Mouse (Mus musculus): ENCODE measurements around the gene Hsbp1.
"Not testable (repeated sequence)": the region's sequence is repeated elsewhere in the genome, so short reads cannot be mapped to it uniquely, and the experiment has no call there.

Gene Hsbp1

GRCm38 (mm10) chr8:119344190-119344856 lies at the start of gene Hsbp1:
Hsbp1 (plus strand) TSS chr8:119344488.
- DNase-seq (ENCODE audit: extremely low spot score, low read depth, low spot score) = peak; percentile 95

- DNase-seq (ENCODE audit: extremely low spot score, low read depth, low spot score) = no peak
These were observed 48.8 kb upstream of the Hsbp1 start for GRCm38 (mm10) chr8:119295477-119295876.

- DNase-seq (ENCODE audit: extremely low spot score, low read depth, low spot score) = not testable (repeated sequence)
These were observed 46.5 kb upstream of the Hsbp1 start for GRCm38 (mm10) chr8:119297752-119298151.

DNA sequence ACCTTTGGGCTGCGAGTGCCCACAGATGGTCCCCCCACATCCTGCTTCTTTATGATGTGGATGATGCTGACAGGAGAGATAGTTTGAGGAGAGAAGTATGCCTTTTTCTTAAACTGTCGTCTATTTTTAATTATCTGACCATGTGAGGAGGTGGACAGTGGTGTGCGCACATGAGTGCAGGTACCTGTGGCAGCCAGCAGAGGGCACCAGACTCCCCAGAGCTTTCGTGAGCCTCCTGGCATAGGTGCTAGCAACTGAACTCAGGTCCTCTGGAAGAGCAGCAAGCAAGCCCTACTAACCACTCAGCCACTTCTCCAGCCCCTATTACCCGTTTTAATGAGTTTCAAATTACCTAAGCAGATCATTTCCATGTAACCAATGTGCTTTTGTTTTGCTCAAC lies 44.0 kb upstream of the Hsbp1 start:
- no peak for DNase-seq (ENCODE audit: extremely low spot score, low read depth, low spot score)

- DNase-seq (ENCODE audit: extremely low spot score, low read depth, low spot score) = no peak
These were observed 40.1 kb upstream of the Hsbp1 start for GRCm38 (mm10) chr8:119304196-119304595.

GRCm38 (mm10) chr8:119311412-119311811 lies 32.9 kb upstream of the Hsbp1 start:
- DNase-seq (ENCODE audit: extremely low spot score, low read depth, low spot score) = no peak

- no peak for DNase-seq (ENCODE audit: extremely low spot score, low read depth, low spot score)
These were observed 21.1 kb upstream of the Hsbp1 start for GRCm38 (mm10) chr8:119323215-119323614.

DNA sequence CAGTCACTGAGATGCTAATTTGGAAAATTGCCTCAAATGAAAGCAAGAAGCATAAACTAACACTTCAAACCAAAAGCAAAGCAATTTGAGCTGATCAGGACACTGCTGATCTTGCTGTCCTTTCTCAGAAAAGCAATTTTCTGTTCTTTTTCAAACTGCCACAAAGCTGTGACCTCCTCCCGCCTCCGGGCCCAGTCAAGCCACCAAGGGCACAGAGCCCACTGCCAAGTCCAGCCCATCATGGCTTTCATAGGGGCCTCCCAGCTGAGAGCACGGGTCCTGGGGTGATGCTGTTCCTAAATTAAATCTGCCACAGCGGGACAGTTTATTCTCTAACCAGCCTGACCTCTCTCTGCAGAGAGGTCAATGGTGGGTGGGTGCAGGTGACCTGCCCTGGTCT lies 4.7 kb upstream of the Hsbp1 start:
- no peak for DNase-seq (ENCODE audit: extremely low spot score, low read depth, low spot score)

DNA sequence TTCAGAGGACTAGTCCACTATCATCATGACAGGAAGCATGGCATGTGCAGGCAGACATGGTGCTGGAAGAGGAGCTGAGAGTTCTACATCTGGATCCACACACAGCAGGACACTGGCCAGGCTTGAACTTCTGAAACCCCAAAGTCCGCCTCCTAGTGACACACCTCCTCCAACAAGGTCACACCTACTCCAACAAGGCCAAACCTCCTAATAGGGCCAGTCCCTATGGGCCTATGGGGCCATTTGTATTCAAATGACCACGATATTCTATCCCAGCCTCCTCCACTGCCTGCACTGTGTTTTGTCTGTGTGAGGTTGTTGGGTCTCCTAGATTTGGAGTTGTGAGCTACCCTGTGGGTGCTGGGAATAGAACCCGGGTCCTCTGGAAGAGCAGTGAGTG lies 682 bp upstream of the Hsbp1 start:
- no peak for DNase-seq (ENCODE audit: extremely low spot score, low read depth, low spot score)

- DNase-seq (ENCODE audit: extremely low spot score, low read depth, low spot score) = no peak
These were observed 868 bp downstream of the Hsbp1 start for GRCm38 (mm10) chr8:119345029-119345682.

DNA sequence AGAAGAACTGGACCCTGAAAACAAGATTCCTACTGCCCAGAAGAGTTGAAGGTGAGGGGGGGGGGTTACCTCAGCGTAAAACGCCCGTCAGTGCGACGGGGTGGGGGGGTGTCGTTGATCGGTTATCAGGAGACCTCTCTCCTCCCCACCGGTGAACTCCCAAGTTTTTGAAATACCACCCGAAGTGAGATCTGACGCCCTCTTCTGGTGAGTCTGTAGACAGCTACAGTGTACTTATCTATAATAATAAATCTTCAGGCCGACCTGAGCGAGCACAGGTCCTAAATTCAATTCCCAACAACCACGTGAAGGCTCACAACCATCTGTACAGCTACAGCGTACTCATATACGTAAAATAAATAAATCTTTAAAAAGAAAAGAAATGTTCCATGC lies 1.4 kb downstream of the Hsbp1 start:
- DNase-seq (ENCODE audit: extremely low spot score, low read depth, low spot score) = no peak

DNA sequence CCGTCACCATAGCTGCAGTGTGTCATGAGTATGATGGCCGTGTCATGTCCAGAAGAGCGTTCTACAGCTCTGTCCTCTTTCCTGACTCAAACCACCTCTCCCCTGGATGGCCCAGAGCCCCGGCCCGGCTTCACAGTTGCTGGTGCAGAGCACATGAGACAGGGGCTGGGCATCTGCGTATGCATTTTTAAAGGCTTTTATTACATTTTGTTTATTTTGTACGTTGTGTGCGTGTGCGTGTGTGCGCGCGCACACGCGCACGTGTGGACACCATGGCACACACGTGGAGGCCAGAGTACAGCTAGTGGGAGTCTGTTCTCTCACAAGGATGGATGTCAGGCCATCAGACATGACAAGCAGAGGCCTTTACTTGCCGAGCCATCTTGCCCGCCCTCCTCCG lies 7.4 kb downstream of the Hsbp1 start:
- DNase-seq (ENCODE audit: extremely low spot score, low read depth, low spot score) = no peak

DNA sequence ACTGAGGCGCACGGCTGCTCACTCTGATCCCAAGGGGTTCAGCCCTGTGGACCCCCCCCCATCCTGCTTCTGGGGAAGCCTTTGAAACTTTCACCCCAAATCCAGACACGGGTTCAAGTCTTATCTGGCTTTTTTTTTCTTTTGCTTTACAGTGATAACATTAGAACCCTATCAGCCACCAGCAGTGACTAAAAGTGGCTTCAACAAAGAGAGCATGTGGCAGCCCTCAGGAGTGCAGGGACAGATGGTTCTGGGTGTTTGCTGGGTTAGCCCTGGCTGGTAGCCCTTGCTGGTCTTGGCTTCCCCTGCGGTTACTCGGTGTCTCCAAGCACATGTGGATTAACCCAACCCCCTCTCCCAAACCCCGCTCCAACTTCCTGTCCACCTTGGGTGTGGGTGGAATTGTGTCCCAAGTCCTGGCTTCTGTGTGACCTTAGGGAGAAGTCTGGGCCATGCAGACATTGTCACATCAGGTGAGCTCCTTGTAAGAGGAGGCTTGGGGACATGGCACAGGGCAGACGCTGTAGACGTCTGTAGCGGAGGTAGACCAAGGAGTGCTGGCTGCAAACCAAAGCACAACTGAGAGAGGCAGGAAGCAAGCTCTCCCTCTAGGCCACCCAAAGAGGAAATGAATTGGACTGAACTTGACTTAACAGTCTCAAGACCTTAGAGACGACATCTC lies 8.8 kb downstream of the Hsbp1 start:
- DNase-seq (ENCODE audit: extremely low spot score, low read depth, low spot score) = no peak

DNA sequence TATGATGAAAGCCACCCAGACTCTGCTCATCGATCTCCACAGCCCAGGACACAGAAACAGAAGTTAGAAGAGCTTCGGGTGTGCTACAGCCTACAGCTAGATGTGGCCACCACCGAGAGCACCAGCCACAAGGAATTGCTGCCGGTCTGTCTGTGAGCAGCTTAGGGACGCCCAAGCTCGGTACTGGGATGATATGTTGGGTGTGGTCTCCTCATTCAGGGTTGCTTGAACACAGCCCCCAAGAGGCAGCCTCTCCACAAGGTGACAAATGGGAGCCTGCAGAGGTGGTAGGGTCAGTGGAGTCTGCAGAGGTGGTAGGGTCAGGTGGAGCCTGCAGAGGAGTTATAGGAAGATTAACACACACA lies 9.4 kb downstream of the Hsbp1 start:
- no peak for DNase-seq (ENCODE audit: extremely low spot score, low read depth, low spot score)

- not testable (repeated sequence) for DNase-seq (ENCODE audit: extremely low spot score, low read depth, low spot score)
These were observed 12.3 kb downstream of the Hsbp1 start for GRCm38 (mm10) chr8:119356631-119357030.

DNA sequence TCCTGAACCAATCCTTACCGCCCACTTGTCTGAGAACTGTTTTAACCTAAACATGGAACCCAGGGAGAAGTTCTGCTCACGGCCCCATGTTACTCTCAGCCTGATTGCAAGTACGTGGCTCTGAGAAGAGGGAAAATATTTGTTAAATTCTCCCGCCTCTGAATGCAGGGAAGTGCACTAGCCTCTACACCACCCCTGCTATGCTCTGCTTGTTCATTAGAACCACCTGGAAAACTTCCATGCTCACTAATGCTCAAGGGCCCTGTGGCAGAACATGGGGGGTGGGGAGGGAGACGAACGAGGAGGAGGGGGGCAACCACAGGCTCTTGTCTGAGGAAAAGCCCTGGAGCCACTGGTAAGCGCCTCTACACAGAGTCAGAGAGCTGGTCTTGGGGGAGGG lies 13.9 kb downstream of the Hsbp1 start:
- DNase-seq (ENCODE audit: extremely low spot score, low read depth, low spot score) = no peak

- DNase-seq (ENCODE audit: extremely low spot score, low read depth, low spot score) = no peak
These were observed 14.5 kb downstream of the Hsbp1 start for GRCm38 (mm10) chr8:119358836-119359235.

DNA sequence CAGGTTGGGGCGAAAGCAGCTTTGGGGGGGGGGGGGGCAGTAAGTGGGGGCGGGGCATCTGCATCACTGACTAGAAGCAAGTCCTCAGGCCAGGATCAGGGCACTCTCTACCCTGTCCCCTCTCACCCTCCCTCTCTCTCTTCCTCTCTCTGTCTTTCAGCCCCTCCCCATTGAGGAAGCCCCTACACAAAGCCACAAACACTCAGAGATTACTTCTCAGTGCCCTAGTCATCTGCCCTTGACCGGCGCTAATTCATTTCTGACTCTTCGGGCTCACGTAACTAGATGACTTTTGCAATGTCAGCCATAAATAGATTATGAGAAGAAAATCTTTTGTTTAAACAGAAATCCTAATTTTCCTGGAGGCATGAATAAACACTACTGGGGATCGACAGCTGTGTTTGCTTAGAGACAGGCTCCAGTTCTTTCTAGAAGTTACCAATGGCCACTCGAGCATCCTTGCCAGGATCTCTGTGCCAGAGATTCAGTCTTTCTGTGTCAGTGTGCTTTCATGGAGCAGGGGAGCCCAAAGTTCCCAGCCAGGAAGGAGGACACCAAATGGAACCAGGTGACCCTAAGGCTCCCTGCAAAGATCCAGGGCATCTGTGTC lies 16.5 kb downstream of the Hsbp1 start:
- no peak for DNase-seq (ENCODE audit: extremely low spot score, low read depth, low spot score)

GRCm38 (mm10) chr8:119374716-119375115 lies 30.4 kb downstream of the Hsbp1 start:
- not testable (repeated sequence) for DNase-seq (ENCODE audit: extremely low spot score, low read depth, low spot score)

DNA sequence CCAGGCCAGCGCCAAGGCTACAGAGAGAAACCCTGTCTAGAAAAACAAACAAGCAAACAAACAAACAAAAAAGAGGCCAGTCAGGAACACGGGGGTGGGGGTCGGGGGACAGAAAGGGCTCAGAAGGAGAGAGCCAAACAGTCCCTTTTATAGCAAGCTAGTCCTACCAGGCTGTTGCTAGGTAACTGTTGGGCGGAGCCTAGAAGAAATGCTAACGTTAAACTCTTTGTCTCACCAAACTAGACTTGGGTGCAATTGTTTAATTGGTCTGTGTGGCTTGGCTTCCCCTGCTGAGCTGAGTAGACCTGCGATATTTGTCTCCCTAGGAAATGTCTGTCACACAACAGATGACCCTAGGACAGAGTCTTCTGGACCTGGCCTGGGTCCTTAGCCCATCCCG lies 34.2 kb downstream of the Hsbp1 start:
- DNase-seq (ENCODE audit: extremely low spot score, low read depth, low spot score) = no peak

GRCm38 (mm10) chr8:119380619-119381018 lies 36.3 kb downstream of the Hsbp1 start:
- DNase-seq (ENCODE audit: extremely low spot score, low read depth, low spot score) = no peak

GRCm38 (mm10) chr8:119384478-119384877 lies 40.2 kb downstream of the Hsbp1 start:
- peak; percentile 42 for DNase-seq (ENCODE audit: extremely low spot score, low read depth, low spot score)
